Mouse (Mus musculus) brain, embryonic 14.5 days (tissue): Measurements from ENCODE around the gene Gm40460.
"Not testable (repeated sequence)": the region's sequence is repeated elsewhere in the genome, so short reads cannot be mapped to it uniquely, and the experiment has no call there.

Source experiments
- CTCF ChIP-seq: fragments of 200-500 bp; IDR thresholded peaks from 2 replicates; pipeline ENCODE4 v1.5.1; 2012; ENCODE audit warnings: inconsistent platforms, mild to moderate bottlenecking, moderate library complexity, borderline replicate concordance; ENCODE audit not compliant: insufficient read depth, insufficient read length; ENCODE audit errors: extremely low read depth
- POLR2A ChIP-seq: fragments of 200-500 bp; IDR thresholded peaks from 2 replicates; pipeline ENCODE4 v1.6.1; 2012; ENCODE audit warnings: mild to moderate bottlenecking, inconsistent platforms, borderline replicate concordance; ENCODE audit not compliant: poor library complexity, insufficient read depth, insufficient read length, severe bottlenecking; ENCODE audit errors: extremely low read depth

GRCm38 (mm10) chr7:142285910-142286612 is 45.2 kb upstream of the Gm40460 start:
- not testable (repeated sequence) for TF ChIP-seq POLR2A, CTCF
